Mouse (Mus musculus) thymus, adult 2 months (tissue): ENCODE data around the gene Gm17693. TPM values are rescaled to one million over a fixed set of nuclear protein-coding genes. Genes with fewer than 3 reads are reported as not detected.
"Not testable (repeated sequence)": the region's sequence is repeated elsewhere in the genome, so short reads cannot be mapped to it uniquely, and the experiment has no call there.

Experiments used
- DNase-seq: peaks from one replicate; pipeline ENCODE4 v3.0.0; 2021
- H3K27ac ChIP-seq: fragments of 200-500 bp; 2 replicates; pipeline ENCODE4 v1.5.1; 2012; ENCODE audit warnings: low read length, control low read depth; ENCODE audit not compliant: control insufficient read depth, insufficient read depth
- H3K27me3 ChIP-seq: fragments of 200-500 bp; 2 replicates; pipeline ENCODE4 v1.6.1; 2012; ENCODE audit warnings: mild to moderate bottlenecking, low read length, moderate library complexity, mixed read lengths; ENCODE audit not compliant: control insufficient read depth, insufficient read depth
- H3K36me3 ChIP-seq: fragments of 200-500 bp; 2 replicates; pipeline ENCODE4 v1.6.1; 2012; ENCODE audit warnings: mild to moderate bottlenecking, low read length, moderate library complexity; ENCODE audit not compliant: control insufficient read depth, insufficient read depth
- H3K4me1 ChIP-seq: fragments of 200-500 bp; replicated peaks from 2 replicates; pipeline ENCODE4 v1.6.1; 2012; ENCODE audit warnings: low read length; ENCODE audit not compliant: control insufficient read depth, insufficient read depth
- H3K4me3 ChIP-seq: fragments of 200-500 bp; 2 replicates; pipeline ENCODE4 v1.5.1; 2012; ENCODE audit warnings: mild to moderate bottlenecking, low read length, control low read depth, moderate library complexity; ENCODE audit not compliant: control insufficient read depth, insufficient read depth
- WGBS: fragments of 180-500 bp; shearing (Covaris S2); methylation state at CpG from one replicate; pipeline ENCODE4 v1.1.7; 2018; 5-methylcytosine and 5-hydroxymethylcytosine counted together
- polyA plus RNA-seq: library from polyadenylated mRNA; depleted of rRNA; stranded (reverse); fragments of >200 nt; gene quantifications from 2 replicates; pipeline ENCODE4 v1.2.3, GENCODE M21; 2012; rRNA removed

The Gm17693 gene
- not detected in 2 replicates for polyA plus RNA-seq

DNA sequence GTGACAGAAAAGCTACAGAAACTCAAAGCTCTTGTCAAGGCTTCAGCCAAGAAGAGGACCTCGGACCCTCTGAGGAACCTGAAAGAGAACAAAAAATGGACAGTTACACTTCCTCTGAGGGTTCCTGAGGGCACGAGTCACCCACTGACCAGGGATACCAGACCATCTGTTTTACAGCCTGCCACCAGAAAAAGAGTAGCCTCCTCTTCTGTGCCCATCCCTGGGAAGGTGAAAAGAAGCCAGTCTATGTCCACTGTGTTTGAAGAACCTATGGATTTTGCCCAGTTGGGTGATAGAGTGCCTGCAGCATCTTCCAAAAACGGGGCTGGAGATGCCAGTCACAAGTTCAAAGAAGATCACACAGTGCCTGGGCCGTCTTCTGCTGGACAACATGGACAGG lies at the start of gene Gm17693:
Gene Gm17693 (plus strand): TSS at position 301 of the 400 bp plus-strand sequence.
- H3K4me3 ChIP-seq, H3K27me3 ChIP-seq, H3K4me1 ChIP-seq, DNase-seq, H3K27ac ChIP-seq, H3K36me3 ChIP-seq: not testable (repeated sequence)
- WGBS = no CpG with 5 or more reads among the region's 4 CpGs
